Mouse (Mus musculus) gastrocnemius, adult 2 months (tissue): ENCODE measurements around the gene Fam214b. TPM values are rescaled to one million over a fixed set of nuclear protein-coding genes. Genes with fewer than 3 reads are reported as not detected.
A peak's percentile ranks its signal among the peaks of the same experiment; 100 is the strongest.
"Not testable (repeated sequence)": the region's sequence is repeated elsewhere in the genome, so short reads cannot be mapped to it uniquely, and the experiment has no call there.

ENCODE experiments used
- DNase-seq: peaks from one replicate; pipeline ENCODE4 v3.0.0; 2022
- H3K27ac ChIP-seq: fragments of 200-600 bp; 2 replicates; pipeline ENCODE4 v1.8.1; 2022; ENCODE audit warnings: mild to moderate bottlenecking
- H3K4me3 ChIP-seq: fragments of 200-600 bp; 2 replicates; pipeline ENCODE4 v1.8.1; 2022; ENCODE audit warnings: mild to moderate bottlenecking, moderate library complexity
- CTCF ChIP-seq: fragments of 200-600 bp; IDR thresholded peaks from 2 replicates; pipeline ENCODE4 v1.8.1; 2022; ENCODE audit warnings: antibody characterized with exemption, mild to moderate bottlenecking, moderate library complexity
- intact Hi-C: fragments of 180-260 bp; cut with DNase I; formaldehyde crosslinking; loops from one replicate; pipeline ENCODE4 v1.15.1; 2025
- total RNA-seq, 2 experiments: library from RNA; stranded (reverse); gene quantifications; 2 replicates each; pipeline ENCODE4 v1.2.3; 2021

Fam214b gene
- total RNA-seq, 2 experiments from 2014 or later, result 21.1 to 24.5 TPM

GRCm38 (mm10) chr4:43019641-43020465 is 26.2 kb downstream of the Fam214b start:
- Histone ChIP-seq H3K27ac (no peak overlapping the region), H3K4me3 (no peak overlapping the region)
- intact Hi-C loops, result no loop called here
- TF ChIP-seq CTCF, result no peak
- DNase-seq, result no peak

GRCm38 (mm10) chr4:43019176-43019575 is 26.8 kb downstream of the Fam214b start:
- no peak overlapping the region for H3K27ac ChIP-seq
- H3K4me3 ChIP-seq, result no peak overlapping the region
- no peak for TF ChIP-seq CTCF
- intact Hi-C loops, result no loop called here
- DNase-seq, result no peak

- H3K27ac ChIP-seq, result no peak overlapping the region
- TF ChIP-seq CTCF, result no peak
- intact Hi-C loops, result no loop called here
- no peak for DNase-seq
- no peak overlapping the region for H3K4me3 ChIP-seq
Observed at GRCm38 (mm10) chr4:43018156-43018555, 27.9 kb downstream of the Fam214b start.

- H3K27ac ChIP-seq, result no peak overlapping the region
- no peak for TF ChIP-seq CTCF
- DNase-seq, result no peak
- H3K4me3 ChIP-seq, result no peak overlapping the region
- intact Hi-C loops, result no loop called here
Observed at GRCm38 (mm10) chr4:43012091-43012490, 33.9 kb downstream of the Fam214b start.

GRCm38 (mm10) chr4:43010161-43011038 is 35.6 kb downstream of the Fam214b start, which contains the start of gene Fancg:
Fancg (minus strand) TSS chr4:43010506.
- no peak for TF ChIP-seq CTCF
- intact Hi-C loops, result no loop called here
- Histone ChIP-seq H3K4me3 (peak within 1 kb of the TSS; percentile 89), H3K27ac (peak within 1 kb of the TSS; percentile 70)
- DNase-seq, result peak; percentile 88

- no peak for DNase-seq
- intact Hi-C loops, result loop anchor here (1.0 kb wide), 1 partner anchor 20 kb away; the partner anchor contains the start of gene Pigo
- H3K4me3 ChIP-seq, result no peak overlapping the region
- TF ChIP-seq CTCF, result peak; percentile 70
- H3K27ac ChIP-seq, result no peak overlapping the region
Observed at GRCm38 (mm10) chr4:43005765-43006164, 40.3 kb downstream of the Fam214b start.

GRCm38 (mm10) chr4:43004951-43005350 is 41.1 kb downstream of the Fam214b start:
- DNase-seq, result no peak
- TF ChIP-seq CTCF, result no peak
- intact Hi-C loops, result loop anchor here (1.0 kb wide), 1 partner anchor 20 kb away; the partner anchor contains the start of gene Pigo

GRCm38 (mm10) chr4:43002756-43003439 is 43.1 kb downstream of the Fam214b start:
- intact Hi-C loops, result no loop called here
- peak; percentile 26; the same call in 1 of the 2 replicates for TF ChIP-seq CTCF
- peak overlapping the region; percentile 68 for H3K27ac ChIP-seq
- H3K4me3 ChIP-seq, result no peak overlapping the region
- DNase-seq, result peak; percentile 76

More at GRCm38 (mm10) chr4:43004951-43005350, 41.1 kb downstream of the Fam214b start:
- no peak overlapping the region for H3K27ac ChIP-seq
- no peak overlapping the region for H3K4me3 ChIP-seq

- no peak for DNase-seq
- no peak for TF ChIP-seq CTCF
- intact Hi-C loops, result no loop called here
- Histone ChIP-seq H3K4me3 (no peak overlapping the region), H3K27ac (peak overlapping the region; percentile 86)
Observed at GRCm38 (mm10) chr4:43001272-43001671, 44.7 kb downstream of the Fam214b start.

- intact Hi-C loops, result not testable (repeated sequence)
- H3K4me3 ChIP-seq, result peak within 1 kb of the TSS; percentile 98
- peak within 1 kb of the TSS; percentile 99 for H3K27ac ChIP-seq
- peak; percentile 100 for DNase-seq
Observed at GRCm38 (mm10) chr4:43000141-43000986, 45.7 kb downstream of the Fam214b start, which contains the start of gene Vcp. Vcp (minus strand) TSS chr4:43000507.

- Histone ChIP-seq H3K27ac (peak overlapping the region; percentile 99), H3K4me3 (peak overlapping the region; percentile 98)
- intact Hi-C loops, result no loop called here
- peak; percentile 88 for DNase-seq
- TF ChIP-seq CTCF, result peak; percentile 38
Observed at GRCm38 (mm10) chr4:42999451-43000140, 46.4 kb downstream of the Fam214b start.
